Mouse (Mus musculus) yolk sac, embryonic 10.5 days (tissue): ENCODE data around the gene Mcat.

ENCODE experiments used
- DNase-seq: peaks from one replicate; pipeline ENCODE4 v3.0.0-alpha.2; 2017; ENCODE audit warnings: low spot score

The Mcat gene

GRCm38 (mm10) chr15:83563327-83563856 is at the start of gene Mcat, which contains the start of gene Tspo:
Mcat (minus strand) TSS chr15:83563787.
Tspo (plus strand) TSS chr15:83563592.
- peak; percentile 55 for DNase-seq

- peak; percentile 18 for DNase-seq
Measured at GRCm38 (mm10) chr15:83607115-83607802, 43.7 kb upstream of the Mcat start.

DNA sequence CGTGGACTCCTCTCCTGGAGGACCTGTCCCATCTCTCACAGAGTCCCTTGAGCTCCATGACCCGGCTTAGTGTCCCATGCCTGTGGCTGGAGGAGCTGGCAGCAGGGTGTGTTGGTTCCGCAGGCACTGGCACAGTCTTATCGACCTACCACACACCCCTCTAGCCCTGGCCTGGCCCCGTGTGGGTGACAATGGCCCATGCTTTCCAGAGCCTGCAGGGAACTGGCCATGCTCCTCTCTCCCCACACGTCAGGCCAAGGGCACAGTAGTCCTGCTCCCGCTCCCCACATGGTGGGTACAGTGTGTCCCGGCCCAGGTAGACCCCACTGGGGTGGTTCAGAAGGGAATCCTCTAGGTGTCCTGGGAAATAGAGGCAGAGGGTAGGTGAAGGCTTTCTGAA is 43.1 kb upstream of the Mcat start:
- no peak for DNase-seq

DNA sequence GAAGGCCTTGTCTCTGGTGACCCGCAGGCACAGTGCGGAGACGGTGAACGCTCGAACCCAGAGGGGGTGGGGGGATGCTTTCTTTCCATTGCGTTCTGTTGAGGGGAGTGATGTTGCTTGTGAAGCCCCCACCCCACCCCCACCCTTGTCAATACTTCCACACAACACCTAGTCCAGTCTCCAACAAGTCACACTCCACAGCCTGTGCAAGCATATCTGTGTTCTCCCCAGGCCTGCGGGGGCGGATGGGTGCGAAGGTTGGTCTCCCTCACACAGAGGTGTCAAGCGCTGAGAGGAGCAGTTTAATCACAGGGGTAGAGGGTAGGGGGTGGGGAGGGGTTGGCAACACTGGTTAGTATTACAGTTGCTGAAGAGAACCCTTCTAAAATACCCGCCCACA is 42.6 kb upstream of the Mcat start:
- no peak for DNase-seq

DNA sequence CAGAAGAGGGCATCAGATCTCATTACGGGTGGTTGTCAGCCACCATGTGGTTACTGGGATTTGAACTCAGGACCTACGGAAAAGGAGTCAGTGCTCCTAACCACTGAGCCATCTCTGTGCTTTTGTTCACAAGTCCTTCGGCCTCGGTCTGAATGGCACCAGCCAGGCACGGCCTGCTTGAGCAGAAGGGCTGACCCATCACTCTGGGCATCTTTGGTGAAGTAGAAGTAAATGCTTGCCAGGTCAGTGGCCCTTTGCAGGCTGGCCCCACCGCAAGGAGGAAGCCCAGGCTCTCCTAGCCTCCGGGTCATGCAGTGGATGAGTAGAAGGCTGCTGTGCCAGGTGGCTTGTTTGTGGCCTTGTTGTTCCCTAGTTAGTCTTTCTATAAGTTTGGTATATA is 39.8 kb upstream of the Mcat start:
- DNase-seq = no peak

GRCm38 (mm10) chr15:83603046-83603396 is 39.4 kb upstream of the Mcat start:
- DNase-seq = no peak

GRCm38 (mm10) chr15:83602372-83603045 is 38.9 kb upstream of the Mcat start:
- no peak for DNase-seq

GRCm38 (mm10) chr15:83601185-83601584 is 37.6 kb upstream of the Mcat start:
- no peak for DNase-seq

DNA sequence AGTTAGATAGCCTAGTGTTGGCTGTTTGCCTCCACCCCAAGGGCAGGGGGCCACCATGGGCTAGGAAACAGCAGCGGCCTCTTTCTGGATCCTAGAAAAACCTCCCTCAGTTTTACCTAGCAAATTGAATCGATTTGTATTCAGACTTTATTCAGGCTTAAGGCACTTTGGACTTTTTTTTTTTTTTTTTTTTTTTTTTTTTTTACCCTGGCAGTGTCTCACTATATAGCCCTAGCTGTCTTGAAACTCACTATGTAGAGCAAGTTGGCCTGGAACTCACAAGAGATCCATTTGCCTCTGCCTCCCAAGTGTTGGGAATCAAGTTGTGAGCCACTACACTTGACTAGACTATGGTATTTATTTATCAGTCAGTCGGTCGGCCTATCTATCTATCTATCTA is 33.2 kb upstream of the Mcat start:
- no peak for DNase-seq

DNA sequence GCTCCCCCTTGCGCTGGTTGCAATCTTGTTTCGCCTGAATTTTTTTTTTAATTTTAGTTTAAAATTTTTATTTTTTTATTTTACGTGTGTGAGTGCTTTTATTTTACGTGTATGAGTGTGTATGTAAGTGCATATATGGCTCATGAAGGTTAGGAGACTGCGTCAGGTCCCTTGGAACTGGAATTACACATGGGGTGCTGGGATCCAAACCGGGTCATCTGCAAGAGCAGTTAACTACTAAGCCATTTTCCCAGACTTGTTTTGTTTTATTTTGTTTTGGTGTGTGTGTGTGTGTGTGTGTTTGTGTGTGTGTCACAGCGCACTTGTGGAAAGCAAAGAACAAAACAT is 31.8 kb upstream of the Mcat start:
- DNase-seq = no peak

- peak; percentile 92 for DNase-seq
Measured at GRCm38 (mm10) chr15:83594513-83595363, 31.2 kb upstream of the Mcat start, which contains the start of gene Ttll12. Ttll12 (minus strand) TSS chr15:83595157.

DNA sequence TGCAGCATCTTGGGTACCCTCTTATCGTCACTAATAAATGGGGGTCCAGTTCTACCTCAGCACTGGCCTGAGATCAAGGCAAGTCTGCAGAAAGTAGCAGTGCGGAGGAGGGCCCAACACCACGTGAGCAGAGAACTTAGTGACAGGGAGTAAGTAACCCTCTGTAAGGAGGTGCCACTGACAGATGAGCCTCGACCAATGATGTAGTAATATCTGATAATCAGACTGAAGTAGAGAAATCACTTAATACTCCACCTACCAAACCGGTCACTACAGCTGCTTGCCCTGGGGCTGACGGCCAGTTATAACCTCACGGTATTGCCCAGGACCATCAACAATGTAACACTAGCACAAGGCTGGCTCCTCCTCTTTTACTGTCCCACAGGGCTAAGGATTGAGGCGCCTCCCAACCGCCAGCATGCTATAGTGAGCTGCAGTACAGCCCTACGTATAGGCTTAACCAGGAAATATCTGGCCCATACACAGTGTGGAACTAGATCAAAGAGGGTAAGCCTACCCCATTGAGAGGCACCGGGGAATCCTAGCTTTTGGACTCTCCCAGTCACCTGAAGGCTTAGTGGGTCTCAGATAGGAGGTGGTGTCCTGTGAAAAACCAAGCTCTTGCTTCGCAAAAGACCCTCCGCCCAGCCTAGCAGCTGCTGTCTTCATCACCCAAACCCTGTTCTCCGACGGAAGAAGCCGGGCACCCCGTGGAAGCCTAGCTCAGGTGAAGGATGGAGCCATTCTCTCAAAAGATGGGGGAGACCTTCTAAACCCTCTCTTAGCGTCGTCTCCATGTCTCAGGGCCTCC is 30.3 kb upstream of the Mcat start:
- DNase-seq = peak; percentile 58

- DNase-seq = peak; percentile 36
Measured at GRCm38 (mm10) chr15:83593189-83593585, 29.6 kb upstream of the Mcat start.

GRCm38 (mm10) chr15:83592260-83593188 is 28.9 kb upstream of the Mcat start:
- peak; percentile 23 for DNase-seq

GRCm38 (mm10) chr15:83591758-83592157 is 28.2 kb upstream of the Mcat start:
- DNase-seq = no peak

DNA sequence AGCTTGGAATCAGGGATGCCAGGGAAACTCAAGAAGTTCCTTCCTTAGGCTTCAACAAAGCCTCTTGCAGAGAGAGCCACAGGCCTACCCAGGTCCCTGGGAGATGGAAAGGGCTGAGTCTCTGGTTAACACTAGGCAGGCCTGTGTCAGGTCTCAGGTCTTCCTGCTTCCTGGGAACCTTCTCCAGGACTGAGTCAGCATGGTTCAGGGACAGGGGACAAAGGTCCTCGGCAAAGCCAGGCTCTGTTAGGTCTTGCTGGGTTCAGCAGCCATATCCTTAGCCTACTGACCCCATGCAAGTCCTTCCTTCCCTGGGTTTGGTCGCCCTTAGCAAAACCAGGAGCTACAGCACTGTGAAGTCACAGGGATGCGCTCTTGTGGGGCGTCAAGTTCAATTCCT is 27.3 kb upstream of the Mcat start:
- DNase-seq = peak; percentile 73

GRCm38 (mm10) chr15:83584741-83585220 is 21.2 kb upstream of the Mcat start:
- no peak for DNase-seq

GRCm38 (mm10) chr15:83583419-83584156 is 20.0 kb upstream of the Mcat start:
- no peak for DNase-seq

GRCm38 (mm10) chr15:83582931-83583330 is 19.3 kb upstream of the Mcat start:
- DNase-seq = no peak

DNA sequence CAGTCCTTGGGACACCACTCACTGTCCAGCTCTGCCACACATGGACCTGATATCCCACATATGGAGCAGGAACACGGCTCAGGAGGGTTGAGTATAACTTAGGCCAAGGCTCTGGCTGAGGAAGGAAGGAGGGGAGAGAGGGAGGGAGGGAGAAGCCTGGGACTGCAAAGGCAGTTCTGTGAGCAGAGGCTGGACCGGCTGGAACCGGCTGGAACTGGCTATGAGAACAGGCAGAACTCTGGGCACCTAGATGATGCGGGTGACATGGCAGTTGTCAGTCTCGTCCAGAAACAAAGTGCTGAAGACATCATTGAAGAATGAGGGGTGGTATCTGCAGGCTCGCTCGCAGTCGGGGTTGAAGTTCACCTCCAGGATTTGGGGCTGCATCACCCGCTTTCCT is 13.1 kb upstream of the Mcat start:
- no peak for DNase-seq
